Mouse (Mus musculus) layer of hippocampus, adult 18-20 months (tissue): ENCODE results near the gene Srsf4. TPM values are rescaled to one million over a fixed set of nuclear protein-coding genes. Genes with fewer than 3 reads are reported as not detected.

Experiments
- DNase-seq, 2 experiments: peaks; one replicate each; pipeline ENCODE4 v3.0.0; 2022; ENCODE audit warnings: low spot score in 2 of 2
- total RNA-seq, 2 experiments: library from RNA; stranded (reverse); gene quantifications; 2 replicates each; pipeline ENCODE4 v1.2.3; 2021

Gene Srsf4
- total RNA-seq, 2 experiments from 2014 or later, result 71.4 to 71.5 TPM

DNA sequence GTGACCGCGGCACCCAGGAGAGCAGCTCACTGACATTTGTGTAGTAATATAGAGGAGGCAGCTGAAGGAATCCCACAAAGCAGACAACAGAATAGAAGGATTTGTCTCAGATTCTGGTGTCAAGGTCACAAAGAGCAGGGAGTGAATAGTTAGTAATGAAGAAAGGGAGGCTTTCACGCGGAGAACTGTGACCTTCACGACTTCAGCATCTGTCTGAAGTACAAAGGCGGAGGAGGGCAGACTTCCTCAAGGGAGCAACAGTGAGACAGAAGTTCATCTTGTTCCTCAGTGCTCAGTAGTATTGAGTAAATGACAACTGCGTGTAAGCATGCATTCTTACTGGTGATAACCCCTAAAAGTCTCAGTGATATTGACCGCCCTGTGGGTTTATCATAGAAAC is 77.2 kb downstream of the Srsf4 start:
- no peak for DNase-seq

Other genes starting within 250 kb of the Srsf4 start
- gene Ptpru, start 35.3 kb upstream of the Srsf4 start, total RNA-seq, result 10 to 100 TPM; 85.0 to 98.5 TPM
- 10 to 100 TPM; 27.7 TPM for gene Mecr, start 30.1 kb upstream of the Srsf4 start, total RNA-seq
- gene Tmem200b, start 48.2 kb downstream of the Srsf4 start, total RNA-seq, result 1 to 10 TPM; 1.2 to 1.3 TPM
- gene Gm10300, start 201.1 kb downstream of the Srsf4 start, total RNA-seq, result not detected
- gene Epb41, start 201.7 kb downstream of the Srsf4 start, total RNA-seq, result 10 to 100 TPM; 16.2 to 20.8 TPM